Mouse (Mus musculus): ENCODE measurements around the gene Cadps2. TPM values are rescaled to one million over a fixed set of nuclear protein-coding genes. Genes with fewer than 3 reads are reported as not detected.

Cadps2 gene
- polyA plus RNA-seq, 1 experiment from 2014 or later = 3.4 TPM

- Histone ChIP-seq H3K36me3 (no peaks in the 10 kb centered on the region), H3K9me3 (no peaks in the 10 kb centered on the region), H3K4me3 (no peak overlapping the region), H3K27me3 (replicated peaks) (peaks cover 30% of the 10 kb centered on the region), H3K4me2 (replicated peaks) (no peak overlapping the region), H3K9ac (no peak overlapping the region), H3K27ac (no peak overlapping the region), H3K4me1 (peaks cover 7% of the 10 kb centered on the region; the same call in 1 of the 2 replicates)
- WGBS = 82% methylated on average over 5 of the region's 5 CpGs
- ATAC-seq (ENCODE audit: low FRiP score, low read depth) = no peak
Measured at GRCm38 (mm10) chr6:23837127-23837526, 2.1 kb downstream of the Cadps2 start.

- Histone ChIP-seq H3K4me1 (peaks cover 7% of the 10 kb centered on the region; the same call in 1 of the 2 replicates), H3K27me3 (replicated peaks) (peaks cover 30% of the 10 kb centered on the region), H3K9me3 (no peaks in the 10 kb centered on the region), H3K4me2 (replicated peaks) (no peak overlapping the region), H3K4me3 (no peak overlapping the region), H3K27ac (no peak overlapping the region), H3K36me3 (no peaks in the 10 kb centered on the region), H3K9ac (no peak overlapping the region)
- no peak for ATAC-seq (ENCODE audit: low FRiP score, low read depth)
- WGBS = 77% methylated on average over 2 of the region's 2 CpGs
Measured at GRCm38 (mm10) chr6:23836694-23837093, 2.5 kb downstream of the Cadps2 start.

GRCm38 (mm10) chr6:23835552-23835951 is 3.7 kb downstream of the Cadps2 start:
- no peak overlapping the region for H3K27ac ChIP-seq
- no peak overlapping the region for H3K4me2 ChIP-seq (replicated peaks)
- H3K4me3 ChIP-seq = no peak overlapping the region
- ATAC-seq (ENCODE audit: low FRiP score, low read depth) = no peak
- peaks cover 27% of the 10 kb centered on the region for H3K27me3 ChIP-seq (replicated peaks)
- 85% methylated on average over 4 of the region's 4 CpGs for whole genome bisulfite sequencing
- H3K9ac ChIP-seq = no peak overlapping the region
- no peaks in the 10 kb centered on the region for H3K9me3 ChIP-seq
- no peaks in the 10 kb centered on the region for H3K36me3 ChIP-seq
- H3K4me1 ChIP-seq = peaks cover 7% of the 10 kb centered on the region; the same call in 1 of the 2 replicates

- ATAC-seq (ENCODE audit: low FRiP score, low read depth) = no peak
- H3K9me3 ChIP-seq = no peaks in the 10 kb centered on the region
- no peaks in the 10 kb centered on the region for H3K4me1 ChIP-seq
- WGBS = 53% methylated on average over 3 of the region's 3 CpGs
- no peak overlapping the region for H3K4me3 ChIP-seq
- no peak overlapping the region for H3K4me2 ChIP-seq (replicated peaks)
- H3K9ac ChIP-seq = no peak overlapping the region
- no peak overlapping the region for H3K27ac ChIP-seq
- H3K27me3 ChIP-seq (replicated peaks) = no peaks in the 10 kb centered on the region
- H3K36me3 ChIP-seq = no peaks in the 10 kb centered on the region
Measured at GRCm38 (mm10) chr6:23830741-23831140, 8.5 kb downstream of the Cadps2 start.

- no peak for ATAC-seq (ENCODE audit: low FRiP score, low read depth)
- H3K4me1 ChIP-seq = no peaks in the 10 kb centered on the region
- WGBS = 87% methylated on average over 2 of the region's 2 CpGs
- no peaks in the 10 kb centered on the region for H3K9me3 ChIP-seq
- H3K4me2 ChIP-seq (replicated peaks) = no peak overlapping the region
- no peak overlapping the region for H3K4me3 ChIP-seq
- no peaks in the 10 kb centered on the region for H3K27me3 ChIP-seq (replicated peaks)
- H3K9ac ChIP-seq = no peak overlapping the region
- no peaks in the 10 kb centered on the region for H3K36me3 ChIP-seq
- no peak overlapping the region for H3K27ac ChIP-seq
Measured at GRCm38 (mm10) chr6:23829338-23829737, 9.9 kb downstream of the Cadps2 start.

GRCm38 (mm10) chr6:23821819-23822218 is 17.4 kb downstream of the Cadps2 start:
- Histone ChIP-seq H3K9me3 (no peaks in the 10 kb centered on the region), H3K4me1 (no peaks in the 10 kb centered on the region), H3K27me3 (replicated peaks) (no peaks in the 10 kb centered on the region), H3K4me2 (replicated peaks) (no peak overlapping the region), H3K9ac (no peak overlapping the region), H3K4me3 (no peak overlapping the region), H3K27ac (no peak overlapping the region), H3K36me3 (no peaks in the 10 kb centered on the region)
- ATAC-seq (ENCODE audit: low FRiP score, low read depth) = no peak
- WGBS = 82% methylated on average over 5 of the region's 5 CpGs

- H3K4me2 ChIP-seq (replicated peaks) = no peak overlapping the region
Measured at GRCm38 (mm10) chr6:23810087-23810486, 29.1 kb downstream of the Cadps2 start.

GRCm38 (mm10) chr6:23809344-23809743 is 29.9 kb downstream of the Cadps2 start:
- ATAC-seq (ENCODE audit: low FRiP score, low read depth) = no peak
- H3K27ac ChIP-seq = no peak overlapping the region
- no peaks in the 10 kb centered on the region for H3K4me1 ChIP-seq
- H3K9me3 ChIP-seq = no peaks in the 10 kb centered on the region
- no peak overlapping the region for H3K4me3 ChIP-seq
- no peak overlapping the region for H3K9ac ChIP-seq
- 83% methylated on average over 6 of the region's 6 CpGs for WGBS
- no peak overlapping the region for H3K4me2 ChIP-seq (replicated peaks)
- H3K36me3 ChIP-seq = no peaks in the 10 kb centered on the region
- no peaks in the 10 kb centered on the region for H3K27me3 ChIP-seq (replicated peaks)

More at GRCm38 (mm10) chr6:23810087-23810486, 29.1 kb downstream of the Cadps2 start:
- Histone ChIP-seq H3K36me3 (no peaks in the 10 kb centered on the region), H3K4me3 (no peak overlapping the region), H3K27ac (no peak overlapping the region), H3K9ac (no peak overlapping the region), H3K27me3 (replicated peaks) (no peaks in the 10 kb centered on the region), H3K9me3 (no peaks in the 10 kb centered on the region), H3K4me1 (no peaks in the 10 kb centered on the region)
- 85% methylated on average over 1 of the region's 1 CpGs for WGBS
- ATAC-seq (ENCODE audit: low FRiP score, low read depth) = no peak

- ATAC-seq (ENCODE audit: low FRiP score, low read depth) = no peak
- Histone ChIP-seq H3K27me3 (replicated peaks) (no peaks in the 10 kb centered on the region), H3K4me2 (replicated peaks) (no peak overlapping the region), H3K4me1 (no peaks in the 10 kb centered on the region), H3K9me3 (no peaks in the 10 kb centered on the region), H3K27ac (no peak overlapping the region), H3K9ac (no peak overlapping the region), H3K4me3 (no peak overlapping the region), H3K36me3 (no peaks in the 10 kb centered on the region)
- WGBS = 91% methylated on average over 7 of the region's 7 CpGs
Measured at GRCm38 (mm10) chr6:23805333-23805732, 33.9 kb downstream of the Cadps2 start.

GRCm38 (mm10) chr6:23791822-23792221 is 47.4 kb downstream of the Cadps2 start:
- no peak for ATAC-seq (ENCODE audit: low FRiP score, low read depth)
- Histone ChIP-seq H3K9me3 (no peaks in the 10 kb centered on the region), H3K36me3 (no peaks in the 10 kb centered on the region), H3K4me2 (replicated peaks) (no peak overlapping the region), H3K27me3 (replicated peaks) (no peaks in the 10 kb centered on the region), H3K27ac (no peak overlapping the region), H3K4me3 (no peak overlapping the region), H3K4me1 (no peaks in the 10 kb centered on the region), H3K9ac (no peak overlapping the region)
- WGBS = 81% methylated on average over 3 of the region's 3 CpGs

- no peak overlapping the region for H3K27ac ChIP-seq
- no peak for ATAC-seq (ENCODE audit: low FRiP score, low read depth)
- H3K9me3 ChIP-seq = no peaks in the 10 kb centered on the region
- H3K36me3 ChIP-seq = no peaks in the 10 kb centered on the region
- no peaks in the 10 kb centered on the region for H3K4me1 ChIP-seq
- no peak overlapping the region for H3K9ac ChIP-seq
- H3K4me2 ChIP-seq (replicated peaks) = no peak overlapping the region
- 58% methylated on average over 1 of the region's 1 CpGs for WGBS
- H3K27me3 ChIP-seq (replicated peaks) = no peaks in the 10 kb centered on the region
- H3K4me3 ChIP-seq = no peak overlapping the region
Measured at GRCm38 (mm10) chr6:23777641-23778040, 61.6 kb downstream of the Cadps2 start.

GRCm38 (mm10) chr6:23762204-23762603 is 77.0 kb downstream of the Cadps2 start:
- WGBS = 76% methylated on average over 3 of the region's 3 CpGs
- H3K9me3 ChIP-seq = no peaks in the 10 kb centered on the region
- no peak overlapping the region for H3K4me3 ChIP-seq
- H3K4me1 ChIP-seq = no peaks in the 10 kb centered on the region
- no peak overlapping the region for H3K27ac ChIP-seq
- no peak for ATAC-seq (ENCODE audit: low FRiP score, low read depth)
- no peak overlapping the region for H3K9ac ChIP-seq
- H3K27me3 ChIP-seq (replicated peaks) = no peaks in the 10 kb centered on the region
- H3K36me3 ChIP-seq = no peaks in the 10 kb centered on the region
- H3K4me2 ChIP-seq (replicated peaks) = no peak overlapping the region

- no peak overlapping the region for H3K27ac ChIP-seq
- H3K27me3 ChIP-seq (replicated peaks) = no peaks in the 10 kb centered on the region
- WGBS = 76% methylated on average over 2 of the region's 2 CpGs
- no peaks in the 10 kb centered on the region for H3K9me3 ChIP-seq
- no peaks in the 10 kb centered on the region for H3K36me3 ChIP-seq
- no peak overlapping the region for H3K4me3 ChIP-seq
- no peak overlapping the region for H3K4me2 ChIP-seq (replicated peaks)
- no peak overlapping the region for H3K9ac ChIP-seq
- no peak for ATAC-seq (ENCODE audit: low FRiP score, low read depth)
- no peaks in the 10 kb centered on the region for H3K4me1 ChIP-seq
Measured at GRCm38 (mm10) chr6:23758249-23758648, 81.0 kb downstream of the Cadps2 start.
